Comparison of ENCODE assay signal across 25 mouse cellular contexts in genomic region chr15:100654271-100654670, GRCm38 (mm10). TPM values are rescaled to one million over a fixed set of nuclear protein-coding genes. Genes with fewer than 3 reads are reported as not detected.
DNase-seq lines count a peak whose midpoint lies in the region; ATAC-seq and TF ChIP-seq lines count a peak whose summit lies in the region.
"Had no signal": no experiment of that assay in that cellular context is flagged by ENCODE, and none has a peak within 500 bp of the region (broad histone marks: within the 10 kb centered on the region; RNA-seq: fewer than 3 reads in every experiment).

No protein-coding gene starts in this region.

- 82% methylated on average over 1 of the region's 1 CpGs for WGBS in intestine, postnatal 0 days
- WGBS in intestine, embryonic 16.5 days, result 65% methylated on average over 1 of the region's 1 CpGs
- 17% methylated on average over 1 of the region's 1 CpGs for WGBS in liver, adult 2 months
- 65% methylated on average over 1 of the region's 1 CpGs for WGBS in liver, postnatal 0 days (ENCODE audit: insufficient replicate concordance)

- no peak overlapping the region for H3K9ac ChIP-seq in intestine, postnatal 0 days (ENCODE audit: low read depth, low read length)
- H3K9ac ChIP-seq in intestine, embryonic 16.5 days (ENCODE audit: low read depth, low read length), result no peak overlapping the region
- H3K9ac ChIP-seq in liver, adult 2 months (ENCODE audit: low read depth, low read length), result no peak overlapping the region
- no peak overlapping the region for H3K9ac ChIP-seq in liver, postnatal 0 days (replicated peaks)
- no peak overlapping the region for H3K9ac ChIP-seq in MEL (ENCODE audit: control insufficient read depth, low read depth, low read length, poor library complexity, severe bottlenecking)

- no peak overlapping the region for H3K27ac ChIP-seq in intestine, postnatal 0 days (ENCODE audit: low read depth, low read length)
- no peak overlapping the region for H3K27ac ChIP-seq in intestine, embryonic 16.5 days (ENCODE audit: low read length)
- H3K27ac ChIP-seq in liver, adult 2 months (replicated peaks; ENCODE audit: insufficient read depth, low read depth, low read length), result no peak overlapping the region
- H3K27ac ChIP-seq in liver, postnatal 0 days (ENCODE audit: low read depth), result no peak overlapping the region
- no peak overlapping the region for H3K27ac ChIP-seq in MEL (ENCODE audit: control insufficient read depth, low read depth, low read length)

- no peak for ATAC-seq in intestine, postnatal 0 days
- no peak for ATAC-seq in intestine, embryonic 16.5 days
- no peak for ATAC-seq in liver, postnatal 0 days
- ATAC-seq: activated CD4-positive, CD25-positive, alpha-beta regulatory T cell, adult 4 months; CD4-positive, CD25-positive, alpha-beta regulatory T cell, adult 4 months; Patski had no signal

- no peak overlapping the region for H3K4me2 ChIP-seq in intestine, postnatal 0 days (replicated peaks; ENCODE audit: low read depth)
- H3K4me2 ChIP-seq in intestine, embryonic 16.5 days (ENCODE audit: low read depth, low read length), result no peak overlapping the region
- H3K4me2 ChIP-seq in liver, postnatal 0 days (ENCODE audit: low read depth, low read length), result no peak overlapping the region

- DNase-seq in adrenal gland, adult 2 months, result peak; percentile 23
- DNase-seq in adrenal gland, postnatal 4 days (ENCODE audit: low spot score in 2 of 2), result no peak
- peak; percentile 91 for DNase-seq in liver, adult 2 months (ENCODE audit: extremely low read depth, low read depth, low spot score)
- no peak for DNase-seq in liver, postnatal 0 days
- DNase-seq in MEL (ENCODE audit: low read depth, low spot score), result no peak
- DNase-seq in frontal cortex, postnatal 25 days (ENCODE audit: low spot score in 2 of 2), result no peak
- DNase-seq: adrenal gland, adult 8-10 months; adrenal gland, postnatal 10 days; adrenal gland, postnatal 14 days; adrenal gland, postnatal 25 days; adrenal gland, postnatal 36 days; B cell, adult 2 months; cerebellum, adult 11 months; cerebellum, adult 11-12 months; cerebellum, adult 18-20 months; cerebellum, adult 2 months; cerebellum, adult 8-10 months had no signal

- TF ChIP-seq EP300 in liver, postnatal 0 days (IDR thresholded peaks at IDR 0.05; ENCODE audit: low read depth), result no peak
- TF ChIP-seq EP300 in MEL (IDR thresholded peaks at IDR 0.05; ENCODE audit: low read depth in 1 of 2, low read length in 2 of 2), result no peak

- no peak for TF ChIP-seq POLR2A in liver, adult 2 months (IDR thresholded peaks at IDR 0.05; ENCODE audit: extremely low read depth, insufficient read depth, low read length)
- no peak for TF ChIP-seq POLR2A in MEL (IDR thresholded peaks at IDR 0.05; ENCODE audit: control insufficient read depth in 1 of 2, insufficient read depth in 1 of 2, low read depth in 1 of 2, low read length in 2 of 2, poor library complexity in 1 of 2)

- H3K79me2 ChIP-seq in liver, adult 2 months (ENCODE audit: control insufficient read depth, insufficient read depth, low read length), result no peaks in the 10 kb centered on the region
- no peaks in the 10 kb centered on the region for H3K79me2 ChIP-seq in MEL (ENCODE audit: control insufficient read depth, insufficient read depth, low read length, poor library complexity)

- TF ChIP-seq CTCF in intestine, postnatal 0 days (IDR thresholded peaks at IDR 0.05; ENCODE audit: low read depth), result peak; percentile 14; the same call in 1 of the 2 replicates
- no peak for TF ChIP-seq CTCF in liver, adult 2 months (IDR thresholded peaks at IDR 0.05; ENCODE audit: low read depth, low read length)
- no peak for TF ChIP-seq CTCF in liver, postnatal 0 days (IDR thresholded peaks at IDR 0.05; ENCODE audit: low read depth)
- TF ChIP-seq CTCF in MEL (IDR thresholded peaks at IDR 0.05 in 2 of 3, conservative IDR thresholded peaks at IDR 0.05 in 1 of 3; ENCODE audit: control insufficient read depth in 1 of 3, insufficient read depth in 1 of 3, low read depth in 2 of 3, low read length in 3 of 3, poor library complexity in 1 of 3, severe bottlenecking in 1 of 3), result no peak

- no peaks in the 10 kb centered on the region for H3K27me3 ChIP-seq in intestine, postnatal 0 days (replicated peaks; ENCODE audit: control insufficient read depth, insufficient read depth, low read length)
- H3K27me3 ChIP-seq in intestine, embryonic 16.5 days (replicated peaks; ENCODE audit: control insufficient read depth, insufficient read depth, low read length), result no peaks in the 10 kb centered on the region
- no peaks in the 10 kb centered on the region for H3K27me3 ChIP-seq in liver, adult 2 months (ENCODE audit: control insufficient read depth, insufficient read depth, low read length)
- H3K27me3 ChIP-seq in liver, postnatal 0 days (ENCODE audit: insufficient read depth, low read length), result no peaks in the 10 kb centered on the region
- no peaks in the 10 kb centered on the region for H3K27me3 ChIP-seq in MEL (ENCODE audit: control insufficient read depth in 1 of 2, insufficient read depth in 2 of 2, low read length in 2 of 2)
- H3K27me3 ChIP-seq: CH12.LX, Patski had no signal

- H3K4me1 ChIP-seq in intestine, postnatal 0 days (replicated peaks; ENCODE audit: control insufficient read depth, insufficient read depth, low read length), result no peaks in the 10 kb centered on the region
- H3K4me1 ChIP-seq in intestine, embryonic 16.5 days (ENCODE audit: control insufficient read depth, insufficient read depth, low read length), result 0 out of 2 replicates have a peak, but pooled peaks cover 4% of the 10 kb centered on the region
- H3K4me1 ChIP-seq in liver, adult 2 months (ENCODE audit: control insufficient read depth, insufficient read depth, low read length), result peaks cover 12% of the 10 kb centered on the region
- 0 out of 2 replicates have a peak, but pooled peaks cover 7% of the 10 kb centered on the region for H3K4me1 ChIP-seq in liver, postnatal 0 days (ENCODE audit: insufficient read depth)
- no peaks in the 10 kb centered on the region; a peak in 1 of 4 replicates for H3K4me1 ChIP-seq in MEL (ENCODE audit: control insufficient read depth in 1 of 2, insufficient read depth in 2 of 2, low read length in 2 of 2)

- no peak overlapping the region for H3K4me3 ChIP-seq in intestine, postnatal 0 days (ENCODE audit: low read depth, low read length)
- no peak overlapping the region for H3K4me3 ChIP-seq in intestine, embryonic 16.5 days (ENCODE audit: low read length)
- no peak overlapping the region for H3K4me3 ChIP-seq in liver, adult 2 months (ENCODE audit: insufficient read depth, low read depth, low read length)
- no peak overlapping the region for H3K4me3 ChIP-seq in liver, postnatal 0 days (ENCODE audit: low read depth, low read length)
- H3K4me3 ChIP-seq in MEL (ENCODE audit: control insufficient read depth in 1 of 2, insufficient read depth in 1 of 2, low read depth in 2 of 2, low read length in 2 of 2), result no peak overlapping the region

- H3K36me3 ChIP-seq in intestine, postnatal 0 days (ENCODE audit: control insufficient read depth, insufficient read depth), result no peaks in the 10 kb centered on the region
- H3K36me3 ChIP-seq in intestine, embryonic 16.5 days (ENCODE audit: control insufficient read depth, insufficient read depth, low read length), result no peaks in the 10 kb centered on the region
- H3K36me3 ChIP-seq in liver, adult 2 months (ENCODE audit: control insufficient read depth, insufficient read depth, low read length), result no peaks in the 10 kb centered on the region
- H3K36me3 ChIP-seq in liver, postnatal 0 days (replicated peaks; ENCODE audit: insufficient read depth, low read length), result peaks cover 5% of the 10 kb centered on the region
- H3K36me3 ChIP-seq in MEL (ENCODE audit: control insufficient read depth in 1 of 2, insufficient read depth in 2 of 2, low read length in 2 of 2), result peaks cover 0 to 30% of the 10 kb centered on the region in 2 experiments; a peak in 2 of 4 replicates
- H3K36me3 ChIP-seq: G1E had no signal

- TF ChIP-seq RAD21 in MEL (IDR thresholded peaks at IDR 0.05; ENCODE audit: low read depth, low read length), result no peak

- no peaks in the 10 kb centered on the region for H3K9me3 ChIP-seq in intestine, postnatal 0 days (ENCODE audit: control insufficient read depth)
- H3K9me3 ChIP-seq in intestine, embryonic 16.5 days (ENCODE audit: control insufficient read depth, low read length), result no peaks in the 10 kb centered on the region
- H3K9me3 ChIP-seq in liver, postnatal 0 days (ENCODE audit: low read length), result no peaks in the 10 kb centered on the region
- H3K9me3 ChIP-seq in MEL (replicated peaks; ENCODE audit: insufficient read depth, low read length), result no peaks in the 10 kb centered on the region
- H3K9me3 ChIP-seq: G1E had no signal

RNA-seq across cellular contexts. Expression of gene Bin2, which starts 15.1 kb away (rescaled TPM):
- 1 to 10 TPM; 3.1 to 4.2 TPM for total RNA-seq in adrenal gland, adult 2 months (2021)
- polyA plus RNA-seq in adrenal gland, adult 2 months (2012; rRNA removed), result 2.8 and 3.7 TPM in 2 replicates
- 1 to 10 TPM; 4.0 to 4.8 TPM for total RNA-seq in adrenal gland, postnatal 4 days (2021)
- 5.8 and 7.3 TPM in 2 replicates for polyA plus RNA-seq in intestine, postnatal 0 days (2015; fragmentation: Nextera tagmentation; extraction: Ambion mirVana)
- polyA plus RNA-seq in intestine, embryonic 16.5 days (2015; fragmentation: Nextera tagmentation; extraction: Ambion mirVana), result 8.0 and 9.2 TPM in 2 replicates
- 1.0 and 4.0 TPM in 2 replicates for total RNA-seq in liver, adult 2 months (2014; rRNA removed)
- polyA plus RNA-seq in liver, adult 2 months (2012; rRNA removed), result 1.4 and 4.0 TPM in 2 replicates
- 16.2 and 20.3 TPM in 2 replicates for polyA plus RNA-seq in liver, postnatal 0 days (2015; fragmentation: Nextera tagmentation; extraction: Ambion mirVana)
- total RNA-seq in MEL (2012; rRNA removed), result 79.9 and 94.7 TPM in 2 replicates
- 100 to 1,000 TPM; 106 to 128 TPM for polyA plus RNA-seq in MEL (2012; ENCODE audit: insufficient read depth in 1 of 2, insufficient read length in 2 of 2, low read depth in 1 of 2, low replicate concordance in 2 of 2, missing spikeins in 1 of 2)
- polyA plus RNA-seq: C2C12, Patski had no signal

RNA-seq across cellular contexts. Expression of gene Smagp, which starts 17.5 kb away (rescaled TPM):
- total RNA-seq in adrenal gland, adult 2 months (2021), result 10 to 100 TPM; 41.7 to 44.2 TPM
- 35.1 and 40.6 TPM in 2 replicates for polyA plus RNA-seq in adrenal gland, adult 2 months (2012; rRNA removed)
- 10 to 100 TPM; 26.7 to 34.3 TPM for total RNA-seq in adrenal gland, postnatal 4 days (2021)
- polyA plus RNA-seq in intestine, postnatal 0 days (2015; fragmentation: Nextera tagmentation; extraction: Ambion mirVana), result 77.1 and 88.6 TPM in 2 replicates
- 47.9 and 51.3 TPM in 2 replicates for polyA plus RNA-seq in intestine, embryonic 16.5 days (2015; fragmentation: Nextera tagmentation; extraction: Ambion mirVana)
- 13.0 and 14.9 TPM in 2 replicates for total RNA-seq in liver, adult 2 months (2014; rRNA removed)
- 57.0 and 80.1 TPM in 2 replicates for polyA plus RNA-seq in liver, adult 2 months (2012; rRNA removed)
- polyA plus RNA-seq in liver, postnatal 0 days (2015; fragmentation: Nextera tagmentation; extraction: Ambion mirVana), result 21.7 and 24.8 TPM in 2 replicates
- 1.6 and 2.6 TPM in 2 replicates for total RNA-seq in MEL (2012; rRNA removed)
- 10 to 100 TPM in 1 of 2 experiments, not detected in 1; 22.6 TPM for polyA plus RNA-seq in MEL (2012; ENCODE audit: insufficient read depth in 1 of 2, insufficient read length in 2 of 2, low read depth in 1 of 2, low replicate concordance in 2 of 2, missing spikeins in 1 of 2)
- polyA plus RNA-seq: activated CD4-positive, CD25-positive, alpha-beta regulatory T cell, adult 4 months; CD4-positive, CD25-positive, alpha-beta regulatory T cell, adult 4 months had no signal

RNA-seq across cellular contexts. Expression of gene Cela1, which starts 33.5 kb away (rescaled TPM):
- 10 to 100 TPM; 54.0 to 86.4 TPM for total RNA-seq in adrenal gland, adult 2 months (2021)
- polyA plus RNA-seq in adrenal gland, adult 2 months (2012; rRNA removed), result 83.5 and 83.8 TPM in 2 replicates
- total RNA-seq in adrenal gland, postnatal 4 days (2021), result 100 to 1,000 TPM in 1 of 2 experiments, 10 to 100 TPM in 1; 51.9 to 275 TPM
- 37.2 and 41.1 TPM in 2 replicates for polyA plus RNA-seq in intestine, postnatal 0 days (2015; fragmentation: Nextera tagmentation; extraction: Ambion mirVana)
- polyA plus RNA-seq in intestine, embryonic 16.5 days (2015; fragmentation: Nextera tagmentation; extraction: Ambion mirVana), result 180 and 240 TPM in 2 replicates
- total RNA-seq in liver, adult 2 months (2014; rRNA removed), result 54.6 and 199 TPM in 2 replicates
- polyA plus RNA-seq in liver, adult 2 months (2012; rRNA removed), result 58.3 and 69.1 TPM in 2 replicates
- 29.5 and 31.5 TPM in 2 replicates for polyA plus RNA-seq in liver, postnatal 0 days (2015; fragmentation: Nextera tagmentation; extraction: Ambion mirVana)
- total RNA-seq in MEL (2012; rRNA removed), result 42.2 and 60.3 TPM in 2 replicates
- polyA plus RNA-seq in MEL (2012; ENCODE audit: insufficient read depth in 1 of 2, insufficient read length in 2 of 2, low read depth in 1 of 2, low replicate concordance in 2 of 2, missing spikeins in 1 of 2), result 10 to 100 TPM in 1 of 2 experiments, not detected in 1; 51.4 TPM

RNA-seq across cellular contexts. Expression of gene Dazap2, which starts 39.1 kb away (rescaled TPM):
- total RNA-seq in adrenal gland, adult 2 months (2021), result 100 to 1,000 TPM; 211 to 277 TPM
- polyA plus RNA-seq in adrenal gland, adult 2 months (2012; rRNA removed), result 887 and 1,091 TPM in 2 replicates
- total RNA-seq in adrenal gland, postnatal 4 days (2021), result 100 to 1,000 TPM; 231 to 238 TPM
- polyA plus RNA-seq in intestine, postnatal 0 days (2015; fragmentation: Nextera tagmentation; extraction: Ambion mirVana), result 354 and 373 TPM in 2 replicates
- 301 and 320 TPM in 2 replicates for polyA plus RNA-seq in intestine, embryonic 16.5 days (2015; fragmentation: Nextera tagmentation; extraction: Ambion mirVana)
- total RNA-seq in liver, adult 2 months (2014; rRNA removed), result 50.3 and 60.2 TPM in 2 replicates
- polyA plus RNA-seq in liver, adult 2 months (2012; rRNA removed), result 395 and 460 TPM in 2 replicates
- 145 and 146 TPM in 2 replicates for polyA plus RNA-seq in liver, postnatal 0 days (2015; fragmentation: Nextera tagmentation; extraction: Ambion mirVana)
- total RNA-seq in MEL (2012; rRNA removed), result 100 and 107 TPM in 2 replicates
- 100 to 1,000 TPM; 233 to 341 TPM for polyA plus RNA-seq in MEL (2012; ENCODE audit: insufficient read depth in 1 of 2, insufficient read length in 2 of 2, low read depth in 1 of 2, low replicate concordance in 2 of 2, missing spikeins in 1 of 2)

RNA-seq across cellular contexts. Expression of gene Pou6f1, which starts 54.5 kb away (rescaled TPM):
- total RNA-seq in adrenal gland, adult 2 months (2021), result 10 to 100 TPM; 14.4 to 18.3 TPM
- polyA plus RNA-seq in adrenal gland, adult 2 months (2012; rRNA removed), result 25.1 and 32.5 TPM in 2 replicates
- total RNA-seq in adrenal gland, postnatal 4 days (2021), result 10 to 100 TPM; 30.7 to 34.4 TPM
- 3.0 and 4.3 TPM in 2 replicates for polyA plus RNA-seq in intestine, postnatal 0 days (2015; fragmentation: Nextera tagmentation; extraction: Ambion mirVana)
- 3.1 and 3.2 TPM in 2 replicates for polyA plus RNA-seq in intestine, embryonic 16.5 days (2015; fragmentation: Nextera tagmentation; extraction: Ambion mirVana)
- total RNA-seq in liver, adult 2 months (2014; rRNA removed), result 1.9 and 2.0 TPM in 2 replicates
- polyA plus RNA-seq in liver, adult 2 months (2012; rRNA removed), result 3.1 and 5.5 TPM in 2 replicates
- polyA plus RNA-seq in liver, postnatal 0 days (2015; fragmentation: Nextera tagmentation; extraction: Ambion mirVana), result 0.74 and 0.79 TPM in 2 replicates
- 0.46 and 0.59 TPM in 2 replicates for total RNA-seq in MEL (2012; rRNA removed)
- 1 to 10 TPM in 1 of 2 experiments, not detected in 1; 2.5 TPM for polyA plus RNA-seq in MEL (2012; ENCODE audit: insufficient read depth in 1 of 2, insufficient read length in 2 of 2, low read depth in 1 of 2, low replicate concordance in 2 of 2, missing spikeins in 1 of 2)

Comparison
In these comparisons a context has a peak if more than half of its experiments do, and no peak if none do; other contexts are left out.
1. DNase-seq: peak in adrenal gland, adult 2 months (single experiment) and liver, adult 2 months (single experiment); none in adrenal gland, postnatal 4 days (0 of 2), liver, postnatal 0 days (single experiment), MEL (single experiment) and frontal cortex, postnatal 25 days (0 of 2).